Mouse (Mus musculus) MEL (cell line): ENCODE measurements around the gene Gnl1.

ENCODE experiments used
- CTCF ChIP-seq, 3 experiments: IDR thresholded peaks in 2 of 3; conservative IDR thresholded peaks in 1 of 3; 2 replicates each; pipeline ENCODE4 v1.5.1; 2011 to 2012; ENCODE audit warnings: low read length in 3 of 3, low read depth in 2 of 3, mild to moderate bottlenecking in 2 of 3, improper control_type of control experiment in 1 of 3, inconsistent platforms in 1 of 3, mixed read lengths in 1 of 3, moderate library complexity in 1 of 3; ENCODE audit not compliant: control insufficient read depth in 1 of 3, insufficient read depth in 1 of 3, poor library complexity in 1 of 3, severe bottlenecking in 1 of 3
- HCFC1 ChIP-seq: IDR thresholded peaks from 2 replicates; pipeline ENCODE4 v1.6.1; 2012; ENCODE audit warnings: low read depth, mild to moderate bottlenecking, inconsistent platforms, low read length, improper control_type of control experiment, moderate library complexity
- MAX ChIP-seq: IDR thresholded peaks from 2 replicates; pipeline ENCODE4 v1.6.1; 2011; ENCODE audit warnings: low read length, improper control_type of control experiment
- MEF2A ChIP-seq: IDR thresholded peaks from 2 replicates; pipeline ENCODE4 v1.6.1; 2014; ENCODE audit warnings: low read depth, mild to moderate bottlenecking, inconsistent platforms, low read length, improper control_type of control experiment; ENCODE audit not compliant: poor library complexity, insufficient replicate concordance, severe bottlenecking; ENCODE audit errors: extremely low read depth
- MXI1 ChIP-seq: IDR thresholded peaks from 2 replicates; pipeline ENCODE4 v1.6.1; 2011; ENCODE audit warnings: mild to moderate bottlenecking, low read depth, low read length, improper control_type of control experiment
- NELFE ChIP-seq: IDR thresholded peaks from 2 replicates; pipeline ENCODE4 v1.6.1; 2011; ENCODE audit warnings: low read depth, low read length, improper control_type of control experiment
- POLR2A ChIP-seq, 2 experiments: IDR thresholded peaks; 2 replicates each; pipeline ENCODE4 v1.6.1; 2011 to 2012; ENCODE audit warnings: low read length in 2 of 2, mild to moderate bottlenecking in 2 of 2, control low read depth in 1 of 2, improper control_type of control experiment in 1 of 2, low read depth in 1 of 2, moderate library complexity in 1 of 2; ENCODE audit not compliant: control insufficient read depth in 1 of 2, insufficient read depth in 1 of 2, poor library complexity in 1 of 2
- RAD21 ChIP-seq: IDR thresholded peaks from 2 replicates; pipeline ENCODE4 v1.6.1; 2011; ENCODE audit warnings: mild to moderate bottlenecking, low read depth, low read length, improper control_type of control experiment
- RCOR1 ChIP-seq: IDR thresholded peaks from 2 replicates; pipeline ENCODE4 v1.6.1; 2012; ENCODE audit warnings: low read depth, mild to moderate bottlenecking, inconsistent platforms, low read length, improper control_type of control experiment
- USF2 ChIP-seq, 2 experiments: IDR thresholded peaks; 2 replicates each; pipeline ENCODE4 v1.6.1; 2011 to 2012; ENCODE audit warnings: improper control_type of control experiment in 2 of 2, low read length in 2 of 2, borderline replicate concordance in 1 of 2, inconsistent platforms in 1 of 2, low read depth in 1 of 2, mild to moderate bottlenecking in 1 of 2; ENCODE audit not compliant: insufficient read depth in 1 of 2
- ZKSCAN1 ChIP-seq: IDR thresholded peaks from 2 replicates; pipeline ENCODE4 v1.6.1; 2012; ENCODE audit warnings: low read depth, mild to moderate bottlenecking, inconsistent platforms, low read length, improper control_type of control experiment, moderate library complexity

DNA sequence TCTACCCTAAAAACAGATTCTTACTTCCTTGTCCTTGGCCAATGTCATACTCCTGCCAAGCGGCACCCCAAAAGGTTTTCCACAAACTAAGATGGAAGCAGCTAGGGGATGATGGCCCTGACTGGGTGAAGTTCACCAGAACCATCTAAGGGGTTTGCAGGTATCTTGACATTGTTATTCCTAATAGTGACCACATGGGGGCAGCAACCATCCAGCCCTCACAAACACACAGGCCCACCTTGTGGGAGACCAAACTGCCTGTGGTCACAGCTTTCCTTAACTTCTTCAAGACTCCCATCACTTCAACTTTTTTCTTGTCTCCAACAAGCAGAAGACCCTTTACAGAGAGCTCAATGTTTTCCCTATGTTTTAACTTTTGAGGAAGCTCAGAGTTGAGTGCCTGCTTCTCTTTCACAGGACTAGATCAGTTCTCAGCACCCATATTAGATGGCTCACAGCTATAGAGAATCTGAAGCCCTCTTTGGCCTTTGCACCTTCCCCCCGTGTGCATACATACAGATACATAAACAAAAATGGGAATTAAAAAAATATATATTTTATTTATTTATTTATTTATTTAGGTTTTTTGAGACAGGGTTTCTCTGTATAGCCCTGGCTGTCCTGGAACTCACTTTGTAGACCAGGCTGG lies 41.8 kb upstream of the Gnl1 start:
- no peak for TF ChIP-seq POLR2A (IDR thresholded peaks at IDR 0.05; ENCODE audit: control insufficient read depth in 1 of 2, insufficient read depth in 1 of 2, low read depth in 1 of 2, low read length in 2 of 2, poor library complexity in 1 of 2)
- TF ChIP-seq ZKSCAN1: no peak
- TF ChIP-seq CTCF (IDR thresholded peaks at IDR 0.05 in 2 of 3, conservative IDR thresholded peaks at IDR 0.05 in 1 of 3; ENCODE audit: control insufficient read depth in 1 of 3, insufficient read depth in 1 of 3, low read depth in 2 of 3, low read length in 3 of 3, poor library complexity in 1 of 3, severe bottlenecking in 1 of 3): peak; percentile 79 to 83 (median 80)
- TF ChIP-seq RCOR1: no peak
- TF ChIP-seq MXI1: no peak
- TF ChIP-seq NELFE: no peak
- 0 out of 2 replicates have a peak, but pooled peaks have one; percentile 35 for TF ChIP-seq HCFC1
- no peak for TF ChIP-seq MEF2A
- TF ChIP-seq MAX: no peak
- no peak for TF ChIP-seq USF2 (IDR thresholded peaks at IDR 0.05; ENCODE audit: borderline replicate concordance in 1 of 2, insufficient read depth in 1 of 2, low read depth in 1 of 2, low read length in 2 of 2)
- peak; percentile 87 for TF ChIP-seq RAD21
